Comparison of ENCODE assay signal across 7 mouse cellular contexts in the genomic region with DNA sequence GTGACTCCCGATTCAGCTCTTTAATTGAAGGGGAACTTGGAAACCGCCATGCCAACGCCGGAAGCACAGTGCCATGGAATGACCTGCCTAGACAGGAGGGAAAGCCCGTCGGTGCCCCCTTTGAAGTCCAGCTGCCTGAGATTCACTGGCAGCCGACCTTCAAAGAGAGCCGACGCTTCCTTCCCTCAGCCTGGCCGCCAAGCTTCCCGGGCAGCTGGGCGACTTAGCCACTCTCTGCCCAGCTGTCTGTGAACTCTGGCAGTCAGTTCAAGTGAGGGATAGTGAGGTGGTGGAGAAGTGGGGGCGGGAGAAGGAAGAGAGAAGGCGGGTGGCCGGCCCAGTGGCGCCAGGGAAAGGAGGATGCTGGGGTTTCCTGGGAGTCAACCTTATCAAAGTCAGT.
A peak's percentile ranks its signal among the peaks of the same experiment; 100 is the strongest.
DNase-seq lines count a peak whose midpoint lies in the region; ATAC-seq lines count a peak whose summit lies in the region.

No protein-coding gene starts in this region.

- ATAC-seq in limb, embryonic 12.5 days (ENCODE audit: insufficient number of reproducible peaks, insufficient read depth, low FRiP score, low TSS enrichment, low read depth) = no peak
- no peak for ATAC-seq in neural tube, embryonic 15.5 days (ENCODE audit: low FRiP score)
- no peak for ATAC-seq in intestine, embryonic 15.5 days

- no peaks in the 10 kb centered on the region for H3K36me3 ChIP-seq in limb, embryonic 12.5 days
- no peaks in the 10 kb centered on the region for H3K36me3 ChIP-seq in neural tube, embryonic 15.5 days
- H3K36me3 ChIP-seq in intestine, embryonic 15.5 days = no peaks in the 10 kb centered on the region

- peak; percentile 5 for DNase-seq in right cerebral cortex, postnatal 4 days
- DNase-seq in right cerebral cortex, postnatal 14 days = no peak
- peak; percentile 76 for DNase-seq in gastrocnemius, postnatal 25 days
- no peak for DNase-seq in layer of hippocampus, adult 11-12 months (ENCODE audit: low spot score)

- no peak overlapping the region for H3K27ac ChIP-seq in limb, embryonic 12.5 days
- no peak overlapping the region for H3K27ac ChIP-seq in neural tube, embryonic 15.5 days (replicated peaks)
- no peak overlapping the region for H3K27ac ChIP-seq in intestine, embryonic 15.5 days

- peaks cover 15% of the 10 kb centered on the region for H3K4me1 ChIP-seq in limb, embryonic 12.5 days (replicated peaks)
- no peaks in the 10 kb centered on the region for H3K4me1 ChIP-seq in neural tube, embryonic 15.5 days
- 0 out of 2 replicates have a peak, but pooled peaks cover 3% of the 10 kb centered on the region for H3K4me1 ChIP-seq in intestine, embryonic 15.5 days (replicated peaks)

- peak overlapping the region; percentile 43 for H3K4me2 ChIP-seq in limb, embryonic 12.5 days
- peak overlapping the region; percentile 15 for H3K4me2 ChIP-seq in neural tube, embryonic 15.5 days
- H3K4me2 ChIP-seq in intestine, embryonic 15.5 days (replicated peaks) = no peak overlapping the region

- no peak overlapping the region; the same call in 1 of the 2 replicates for H3K9ac ChIP-seq in limb, embryonic 12.5 days (replicated peaks)
- no peak overlapping the region for H3K9ac ChIP-seq in neural tube, embryonic 15.5 days (replicated peaks)
- H3K9ac ChIP-seq in intestine, embryonic 15.5 days = no peak overlapping the region

- no peak overlapping the region for H3K4me3 ChIP-seq in limb, embryonic 12.5 days (replicated peaks)
- H3K4me3 ChIP-seq in neural tube, embryonic 15.5 days (replicated peaks) = no peak overlapping the region
- no peak overlapping the region for H3K4me3 ChIP-seq in intestine, embryonic 15.5 days (replicated peaks)

- peaks cover 4% of the 10 kb centered on the region for H3K27me3 ChIP-seq in limb, embryonic 12.5 days
- no peaks in the 10 kb centered on the region for H3K27me3 ChIP-seq in neural tube, embryonic 15.5 days (replicated peaks)
- H3K27me3 ChIP-seq in intestine, embryonic 15.5 days (replicated peaks) = no peaks in the 10 kb centered on the region

- no peaks in the 10 kb centered on the region for H3K9me3 ChIP-seq in limb, embryonic 12.5 days
- H3K9me3 ChIP-seq in neural tube, embryonic 15.5 days (replicated peaks) = no peaks in the 10 kb centered on the region
- no peaks in the 10 kb centered on the region for H3K9me3 ChIP-seq in intestine, embryonic 15.5 days

- WGBS in limb, embryonic 12.5 days = 28% methylated on average over 16 of the region's 16 CpGs
- WGBS in neural tube, embryonic 15.5 days = 50% methylated on average over 16 of the region's 16 CpGs
- WGBS in intestine, embryonic 15.5 days = 43% methylated on average over 16 of the region's 16 CpGs

Comparison
In these comparisons a context has a peak if more than half of its experiments do, and no peak if none do; other contexts are left out.
1. DNase-seq: peak in right cerebral cortex, postnatal 4 days (single experiment) and gastrocnemius, postnatal 25 days (single experiment); none in right cerebral cortex, postnatal 14 days (single experiment) and layer of hippocampus, adult 11-12 months (single experiment).